Mouse (Mus musculus) midbrain, postnatal 0 days (tissue): ENCODE data around the gene Smarcd3. TPM values are rescaled to one million over a fixed set of nuclear protein-coding genes. Genes with fewer than 3 reads are reported as not detected.

Experiments used
- ATAC-seq: fragments of 200-750 bp; cut with Nextera tagmentation; 2 replicates; pipeline ENCODE4 v1.8.0; 2017; ENCODE audit warnings: moderate number of reproducible peaks, mild to moderate bottlenecking, moderate TSS enrichment, moderate library complexity; ENCODE audit not compliant: low FRiP score
- DNase-seq: peaks from one replicate; pipeline ENCODE4 v3.0.0-alpha.2; 2015; ENCODE audit warnings: low spot score
- H3K27ac ChIP-seq: fragments of 300-500 bp; sonication (generic); 2 replicates; pipeline ENCODE4 v1.5.1; 2014; ENCODE audit warnings: low read depth, mild to moderate bottlenecking, low read length, mixed read lengths
- H3K27me3 ChIP-seq: fragments of 300-500 bp; sonication (generic); 2 replicates; pipeline ENCODE4 v1.6.1; 2014; ENCODE audit warnings: low read length, control low read depth, mixed read lengths; ENCODE audit not compliant: insufficient read depth
- H3K36me3 ChIP-seq: fragments of 300-500 bp; sonication (generic); 2 replicates; pipeline ENCODE4 v1.6.1; 2014; ENCODE audit warnings: low read length, control low read depth, mixed read lengths; ENCODE audit not compliant: insufficient read depth
- H3K4me1 ChIP-seq: fragments of 300-500 bp; sonication (generic); 2 replicates; pipeline ENCODE4 v1.6.1; 2014; ENCODE audit warnings: mild to moderate bottlenecking, control low read depth, antibody characterized with exemption, low read length, mixed read lengths; ENCODE audit not compliant: insufficient read depth
- H3K4me2 ChIP-seq: fragments of 300-500 bp; sonication (generic); 2 replicates; pipeline ENCODE4 v1.6.1; 2014; ENCODE audit warnings: low read depth, mild to moderate bottlenecking, low read length, mixed read lengths; ENCODE audit not compliant: poor library complexity, severe bottlenecking
- H3K4me3 ChIP-seq: fragments of 300-500 bp; sonication (generic); 2 replicates; pipeline ENCODE4 v1.5.1; 2014; ENCODE audit warnings: low read depth, mild to moderate bottlenecking, low read length, moderate library complexity
- H3K9ac ChIP-seq: fragments of 300-500 bp; sonication (generic); replicated peaks from 2 replicates; pipeline ENCODE4 v1.6.1; 2014; ENCODE audit warnings: mild to moderate bottlenecking, low read length, moderate library complexity, mixed read lengths; ENCODE audit not compliant: poor library complexity, severe bottlenecking
- H3K9me3 ChIP-seq: fragments of 300-500 bp; sonication (generic); 2 replicates; pipeline ENCODE4 v1.6.1; 2016; ENCODE audit warnings: low read length, control low read depth
- CTCF ChIP-seq: IDR thresholded peaks from 2 replicates; pipeline ENCODE4 v1.5.1; 2016; ENCODE audit warnings: antibody characterized with exemption, mild to moderate bottlenecking
- WGBS: fragments of 180-500 bp; shearing (Covaris S2); extraction: QIAGEN DNeasy Blood & Tissue Kit; methylation state at CpG from one replicate; pipeline ENCODE4 v1.1.7; 2014; 5-methylcytosine and 5-hydroxymethylcytosine counted together
- polyA plus RNA-seq: library from polyadenylated mRNA; unstranded; fragments of >200 nt; fragmentation: Nextera tagmentation; extraction: Ambion mirVana; gene quantifications from 2 replicates; pipeline ENCODE4 v1.2.1, GENCODE M21; 2015
- total RNA-seq: library from RNA; depleted of rRNA; stranded (reverse); fragments of >200 nt; gene quantifications from 2 replicates; pipeline ENCODE4 v1.2.3, GENCODE M21; 2014

Gene Smarcd3
- total and polyA plus RNA-seq, 2 experiments from 2014 or later = 189 to 279 TPM

GRCm38 (mm10) chr5:24605321-24605979 lies 18.8 kb downstream of the Smarcd3 start:
- ATAC-seq (no peak), DNase-seq (peak; percentile 45)
- Histone ChIP-seq H3K27ac (peak overlapping the region; percentile 98), H3K4me1 (peaks cover 51% of the 10 kb centered on the region), H3K4me2 (peak overlapping the region; percentile 72), H3K9me3 (no peaks in the 10 kb centered on the region), H3K36me3 (no peaks in the 10 kb centered on the region), H3K4me3 (peak overlapping the region; percentile 59), H3K27me3 (no peaks in the 10 kb centered on the region), H3K9ac (peak overlapping the region; percentile 94)
- TF ChIP-seq CTCF = no peak
- WGBS = 5% methylated on average over 6 of the region's 6 CpGs

GRCm38 (mm10) chr5:24604656-24605100 lies 19.5 kb downstream of the Smarcd3 start:
- H3K27ac ChIP-seq = peak overlapping the region; percentile 98
- peaks cover 52% of the 10 kb centered on the region for H3K4me1 ChIP-seq
- H3K4me2 ChIP-seq = peak overlapping the region; percentile 72
- no peaks in the 10 kb centered on the region for H3K36me3 ChIP-seq
- no peaks in the 10 kb centered on the region for H3K9me3 ChIP-seq
- TF ChIP-seq CTCF = peak; percentile 60
- H3K27me3 ChIP-seq = no peaks in the 10 kb centered on the region
- H3K9ac ChIP-seq = peak overlapping the region; percentile 94
- 0% methylated on average over 20 of the region's 46 CpGs for WGBS
- ATAC-seq (peak; percentile 72), DNase-seq (peak; percentile 89)
- peak overlapping the region; percentile 59 for H3K4me3 ChIP-seq

- 17% methylated on average over 11 of the region's 12 CpGs for WGBS
- Histone ChIP-seq H3K9ac (peak overlapping the region; percentile 94), H3K4me1 (peaks cover 56% of the 10 kb centered on the region), H3K27ac (peak overlapping the region; percentile 98), H3K9me3 (no peaks in the 10 kb centered on the region), H3K27me3 (no peaks in the 10 kb centered on the region), H3K4me2 (peak overlapping the region; percentile 72), H3K4me3 (peak overlapping the region; percentile 59), H3K36me3 (no peaks in the 10 kb centered on the region)
- TF ChIP-seq CTCF = no peak
- no peak for DNase-seq
- ATAC-seq = peak; percentile 1; the same call in 1 of the 2 replicates
These were observed 20.0 kb downstream of the Smarcd3 start for GRCm38 (mm10) chr5:24604080-24604655.

- no peak for TF ChIP-seq CTCF
- peaks cover 56% of the 10 kb centered on the region for H3K4me1 ChIP-seq
- H3K27ac ChIP-seq = peak overlapping the region; percentile 98
- WGBS = 54% methylated on average over 8 of the region's 8 CpGs
- peak overlapping the region; percentile 67; the same call in 1 of the 2 replicates for H3K9ac ChIP-seq
- no peaks in the 10 kb centered on the region for H3K36me3 ChIP-seq
- H3K4me2 ChIP-seq = peak overlapping the region; percentile 97
- no peak for ATAC-seq
- H3K9me3 ChIP-seq = no peaks in the 10 kb centered on the region
- H3K27me3 ChIP-seq = no peaks in the 10 kb centered on the region
- no peak overlapping the region for H3K4me3 ChIP-seq
- no peak for DNase-seq
These were observed 20.7 kb downstream of the Smarcd3 start for GRCm38 (mm10) chr5:24603431-24604010.

GRCm38 (mm10) chr5:24602751-24603343 lies 21.4 kb downstream of the Smarcd3 start:
- H3K4me1 ChIP-seq = peaks cover 56% of the 10 kb centered on the region
- peak; percentile 68 for DNase-seq
- peak overlapping the region; percentile 67 for H3K9ac ChIP-seq
- H3K36me3 ChIP-seq = no peaks in the 10 kb centered on the region
- WGBS = 2% methylated on average over 16 of the region's 16 CpGs
- no peak for ATAC-seq
- TF ChIP-seq CTCF = no peak
- peak overlapping the region; percentile 98 for H3K27ac ChIP-seq
- H3K4me2 ChIP-seq = peak overlapping the region; percentile 97
- peak overlapping the region; percentile 55 for H3K4me3 ChIP-seq
- no peaks in the 10 kb centered on the region for H3K9me3 ChIP-seq
- H3K27me3 ChIP-seq = no peaks in the 10 kb centered on the region
